Mouse (Mus musculus) brown adipose tissue, adult 24 weeks (tissue): Measurements from ENCODE around the gene Phlda3. TPM values are rescaled to one million over a fixed set of nuclear protein-coding genes. Genes with fewer than 3 reads are reported as not detected.

Source experiments
- H3K27ac ChIP-seq: fragments of 200-500 bp; replicated peaks from 2 replicates; pipeline ENCODE4 v1.5.1; 2012; ENCODE audit warnings: low read depth, mild to moderate bottlenecking, low read length
- H3K4me1 ChIP-seq: fragments of 200-500 bp; 2 replicates; pipeline ENCODE4 v1.6.1; 2012; ENCODE audit warnings: low read length, mixed read lengths; ENCODE audit not compliant: control insufficient read depth, insufficient read depth, insufficient read length
- H3K4me3 ChIP-seq: fragments of 200-500 bp; 2 replicates; pipeline ENCODE4 v1.5.1; 2012; ENCODE audit warnings: low read depth, mild to moderate bottlenecking, low read length, moderate library complexity; ENCODE audit not compliant: insufficient read depth
- polyA plus RNA-seq: library from polyadenylated mRNA; stranded (reverse); fragments of >200 nt; gene quantifications from 2 replicates; pipeline ENCODE4 v1.2.4, GENCODE M21; 2012; ENCODE audit not compliant: missing spikeins, insufficient read depth, insufficient read length

Phlda3 gene
- 498 and 651 TPM in 2 replicates for polyA plus RNA-seq

DNA sequence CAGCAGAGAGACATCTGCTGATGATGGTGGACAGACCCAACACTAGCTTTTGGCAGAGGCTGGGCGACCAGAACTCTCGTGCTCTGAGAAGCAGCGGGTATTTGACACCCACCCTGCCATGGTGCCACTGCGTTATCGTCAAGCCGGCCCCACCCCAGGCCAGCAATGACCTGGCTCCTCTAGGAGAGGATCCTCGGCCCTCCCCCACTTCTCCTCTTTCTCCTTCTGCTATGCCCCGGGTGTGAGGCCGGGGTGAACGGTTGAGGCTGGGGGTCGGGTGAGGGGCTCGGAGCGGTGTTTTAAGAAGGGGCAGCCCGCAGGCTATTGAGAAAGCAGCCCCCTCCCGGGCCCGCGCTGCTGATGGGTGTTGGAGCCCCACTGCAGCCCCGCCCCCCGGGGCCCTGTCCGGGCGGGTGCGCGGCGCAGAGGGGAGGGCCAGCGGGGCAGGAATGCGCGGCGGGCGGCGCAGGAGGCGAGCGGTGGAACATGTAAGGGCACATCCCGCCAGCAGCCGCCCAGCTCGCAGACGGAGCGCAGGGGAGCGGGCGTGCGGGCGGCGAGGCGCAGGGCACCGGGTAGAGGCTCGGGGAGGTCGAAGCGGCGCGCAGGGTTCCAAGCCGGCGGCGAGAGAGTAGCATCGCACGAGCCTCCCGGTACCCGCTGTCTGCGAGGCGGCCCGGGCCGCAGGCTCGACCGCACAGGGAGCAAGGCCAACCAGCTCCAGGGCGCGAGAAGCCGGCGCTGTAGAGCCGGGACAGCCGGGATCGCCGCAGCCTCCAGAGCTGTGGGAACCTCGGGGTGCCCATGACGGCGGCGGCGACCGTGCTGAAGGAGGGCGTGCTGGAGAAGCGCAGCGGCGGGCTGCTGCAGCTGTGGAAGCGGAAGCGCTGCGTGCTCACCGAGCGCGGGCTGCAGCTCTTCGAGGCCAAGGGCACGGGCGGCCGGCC is at the start of gene Phlda3:
Phlda3 (plus strand) TSS at position 475 of the 947 bp plus-strand sequence.
- peak within 1 kb of the TSS; percentile 80 for H3K4me3 ChIP-seq
- H3K4me1 ChIP-seq = peaks cover 9% of the 10 kb centered on the region; the same call in 1 of the 2 replicates
- H3K27ac ChIP-seq = peak within 1 kb of the TSS; percentile 99

DNA sequence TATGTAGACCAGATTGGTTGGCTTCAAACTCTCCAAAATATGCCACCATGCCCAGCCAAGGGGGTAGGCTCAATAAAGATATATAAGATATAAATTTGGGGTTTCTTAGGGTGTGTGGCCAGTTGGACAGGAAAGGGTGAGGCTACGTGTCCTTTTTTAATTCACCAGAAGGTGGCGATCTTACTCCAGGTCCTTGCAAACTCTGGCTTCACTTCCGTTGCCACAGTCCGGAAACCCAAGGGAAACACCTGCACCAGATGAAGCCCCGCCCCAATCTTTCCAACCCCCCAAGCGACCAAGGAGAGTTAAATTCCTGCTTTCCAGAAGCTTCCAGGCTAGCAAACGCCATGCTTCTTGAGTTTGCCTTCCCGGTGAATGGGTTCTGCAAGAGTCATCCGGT is 46.4 kb upstream of the Phlda3 start:
- Histone ChIP-seq H3K4me1 (no peaks in the 10 kb centered on the region; the same call in 1 of the 2 replicates), H3K4me3 (no peak overlapping the region), H3K27ac (peak overlapping the region; percentile 81)

- H3K4me3 ChIP-seq = no peak within 1 kb of the TSS
- no peaks in the 10 kb centered on the region; the same call in 1 of the 2 replicates for H3K4me1 ChIP-seq
- H3K27ac ChIP-seq = peak within 1 kb of the TSS; percentile 81
Observed at GRCm38 (mm10) chr1:135719983-135720382, 45.9 kb upstream of the Phlda3 start, which contains the start of gene Csrp1. Gene Csrp1, plus strand, starts transcription at chr1:135720061.

GRCm38 (mm10) chr1:135723016-135723415 is 42.9 kb upstream of the Phlda3 start:
- Histone ChIP-seq H3K4me1 (peaks cover 2% of the 10 kb centered on the region; the same call in 1 of the 2 replicates), H3K27ac (no peak overlapping the region), H3K4me3 (no peak overlapping the region)

DNA sequence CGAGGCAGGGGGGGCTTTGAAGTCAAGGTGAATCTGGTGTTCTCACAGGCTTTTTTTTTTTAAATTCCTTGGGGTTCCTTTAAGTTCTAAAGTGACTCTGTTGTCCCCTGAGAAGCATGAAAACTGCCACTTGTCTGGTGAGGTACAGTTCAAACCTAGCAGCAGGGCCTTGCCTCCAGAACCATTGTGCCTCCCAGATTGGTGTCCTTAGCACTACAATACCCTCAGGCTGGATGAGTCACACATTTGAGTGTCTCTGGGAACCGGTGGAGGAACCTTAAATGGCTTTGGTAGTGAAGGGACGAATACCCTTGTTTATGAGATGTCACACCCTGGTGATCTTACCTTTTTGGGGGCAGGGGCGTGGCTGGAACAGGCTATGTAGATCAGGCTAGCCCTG is 41.8 kb upstream of the Phlda3 start:
- Histone ChIP-seq H3K4me1 (peaks cover 2% of the 10 kb centered on the region; the same call in 1 of the 2 replicates), H3K4me3 (no peak overlapping the region), H3K27ac (no peak overlapping the region)

DNA sequence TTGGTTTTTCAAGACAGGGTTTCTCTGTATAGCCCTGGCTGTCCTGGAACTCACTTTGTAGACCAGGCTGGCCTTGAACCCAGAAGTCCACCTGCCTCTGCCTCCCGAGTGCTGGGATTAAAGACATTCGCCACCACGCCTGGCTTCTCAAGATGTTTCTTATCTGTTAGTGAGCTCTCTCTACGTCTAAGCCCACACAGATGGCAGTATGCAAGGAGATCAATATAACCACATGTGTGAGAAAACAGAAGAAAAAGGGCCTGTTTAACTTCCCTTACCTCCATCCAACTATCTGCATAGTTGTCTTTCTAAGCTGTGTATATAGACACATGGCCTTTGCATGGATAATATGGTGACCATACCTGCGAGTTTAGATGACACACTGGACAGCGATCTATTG is 40.6 kb upstream of the Phlda3 start:
- Histone ChIP-seq H3K27ac (peak overlapping the region; percentile 36), H3K4me3 (no peak overlapping the region), H3K4me1 (0 out of 2 replicates have a peak, but pooled peaks cover 2% of the 10 kb centered on the region)

GRCm38 (mm10) chr1:135725936-135726335 is 40.0 kb upstream of the Phlda3 start:
- Histone ChIP-seq H3K4me3 (no peak overlapping the region), H3K4me1 (0 out of 2 replicates have a peak, but pooled peaks cover 2% of the 10 kb centered on the region), H3K27ac (peak overlapping the region; percentile 51)

GRCm38 (mm10) chr1:135728631-135729366 is 37.1 kb upstream of the Phlda3 start:
- peak overlapping the region; percentile 78 for H3K4me3 ChIP-seq
- peak overlapping the region; percentile 94 for H3K27ac ChIP-seq
- H3K4me1 ChIP-seq = peaks cover 10% of the 10 kb centered on the region; the same call in 1 of the 2 replicates

GRCm38 (mm10) chr1:135729367-135729713 is 36.6 kb upstream of the Phlda3 start:
- peak overlapping the region; percentile 85 for H3K27ac ChIP-seq
- peaks cover 13% of the 10 kb centered on the region; the same call in 1 of the 2 replicates for H3K4me1 ChIP-seq
- H3K4me3 ChIP-seq = peak overlapping the region; percentile 78

DNA sequence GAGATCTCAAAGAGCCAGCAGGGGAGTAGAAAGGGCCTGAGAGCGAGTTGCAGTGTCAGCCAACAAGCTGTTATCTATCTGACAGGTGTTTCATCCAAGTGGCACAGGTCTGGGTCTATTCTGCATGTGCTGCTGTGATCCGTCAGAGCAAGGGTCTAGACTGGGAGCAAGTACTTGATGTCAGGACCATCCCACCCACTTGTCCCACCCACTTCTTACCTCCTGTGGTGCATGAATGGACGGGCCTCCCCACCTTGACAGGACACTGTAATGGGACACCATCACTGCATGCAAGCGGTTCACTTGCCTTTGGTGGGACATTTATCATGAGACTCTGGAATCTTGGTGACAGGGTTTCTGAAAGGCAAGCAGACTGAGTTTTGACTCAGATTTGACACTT is 36.1 kb upstream of the Phlda3 start:
- peaks cover 15% of the 10 kb centered on the region; the same call in 1 of the 2 replicates for H3K4me1 ChIP-seq
- peak overlapping the region; percentile 85 for H3K27ac ChIP-seq
- peak overlapping the region; percentile 78 for H3K4me3 ChIP-seq

- peaks cover 19% of the 10 kb centered on the region for H3K4me1 ChIP-seq
- H3K4me3 ChIP-seq = peak overlapping the region; percentile 78
- peak overlapping the region; percentile 85 for H3K27ac ChIP-seq
Observed at GRCm38 (mm10) chr1:135730296-135730695, 35.6 kb upstream of the Phlda3 start.

- H3K4me1 ChIP-seq = peaks cover 20% of the 10 kb centered on the region
- H3K27ac ChIP-seq = peak overlapping the region; percentile 85
- peak overlapping the region; percentile 78 for H3K4me3 ChIP-seq
Observed at GRCm38 (mm10) chr1:135731393-135731792, 34.5 kb upstream of the Phlda3 start.

GRCm38 (mm10) chr1:135731897-135732684 is 33.8 kb upstream of the Phlda3 start:
- Histone ChIP-seq H3K27ac (peak overlapping the region; percentile 85), H3K4me3 (peak overlapping the region; percentile 13; the same call in 1 of the 2 replicates), H3K4me1 (peaks cover 20% of the 10 kb centered on the region)

DNA sequence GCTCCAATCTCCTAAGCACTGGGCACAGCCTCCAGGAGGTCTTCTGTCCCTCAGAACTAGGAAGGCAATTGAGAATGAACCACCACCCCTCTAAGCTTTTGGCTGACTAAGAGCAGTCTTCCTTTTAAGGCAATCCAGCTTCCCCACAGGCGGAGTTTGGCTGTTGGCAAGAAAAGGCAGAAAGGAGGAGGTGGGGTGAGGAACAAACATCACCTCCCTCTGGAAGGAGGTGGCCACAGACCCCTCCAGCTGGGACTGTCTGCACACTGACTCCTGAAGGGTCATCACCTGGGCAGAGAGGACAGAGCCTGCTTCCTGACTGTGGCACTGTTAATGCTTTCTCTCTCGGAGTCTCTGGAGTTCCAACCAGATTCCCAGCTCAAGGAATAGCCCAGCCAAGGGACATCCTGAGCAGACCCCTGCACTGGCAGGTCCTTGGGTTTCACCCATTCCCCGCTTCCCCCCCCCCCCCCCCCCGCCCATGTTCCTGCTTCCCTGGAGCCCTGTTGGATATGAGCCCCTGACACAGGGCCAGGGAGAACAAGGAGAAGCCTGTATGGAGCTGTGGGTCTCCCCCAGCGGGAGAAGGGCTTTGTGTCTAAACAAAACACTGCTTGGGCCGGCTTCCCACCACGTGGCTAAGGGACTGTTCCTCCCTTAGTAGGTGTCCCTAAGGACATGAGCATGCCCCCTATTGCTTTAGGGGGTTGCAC is 31.5 kb upstream of the Phlda3 start:
- Histone ChIP-seq H3K27ac (peak overlapping the region; percentile 76), H3K4me1 (peaks cover 23% of the 10 kb centered on the region), H3K4me3 (no peak overlapping the region)
